Mouse (Mus musculus) A20 (cell line): ENCODE measurements around the gene Slc39a7.

ENCODE experiments used
- DNase-seq: peaks from one replicate; pipeline ENCODE4 v3.0.0-alpha.2; 2011; ENCODE audit warnings: low read depth, low spot score

The Slc39a7 gene

DNA sequence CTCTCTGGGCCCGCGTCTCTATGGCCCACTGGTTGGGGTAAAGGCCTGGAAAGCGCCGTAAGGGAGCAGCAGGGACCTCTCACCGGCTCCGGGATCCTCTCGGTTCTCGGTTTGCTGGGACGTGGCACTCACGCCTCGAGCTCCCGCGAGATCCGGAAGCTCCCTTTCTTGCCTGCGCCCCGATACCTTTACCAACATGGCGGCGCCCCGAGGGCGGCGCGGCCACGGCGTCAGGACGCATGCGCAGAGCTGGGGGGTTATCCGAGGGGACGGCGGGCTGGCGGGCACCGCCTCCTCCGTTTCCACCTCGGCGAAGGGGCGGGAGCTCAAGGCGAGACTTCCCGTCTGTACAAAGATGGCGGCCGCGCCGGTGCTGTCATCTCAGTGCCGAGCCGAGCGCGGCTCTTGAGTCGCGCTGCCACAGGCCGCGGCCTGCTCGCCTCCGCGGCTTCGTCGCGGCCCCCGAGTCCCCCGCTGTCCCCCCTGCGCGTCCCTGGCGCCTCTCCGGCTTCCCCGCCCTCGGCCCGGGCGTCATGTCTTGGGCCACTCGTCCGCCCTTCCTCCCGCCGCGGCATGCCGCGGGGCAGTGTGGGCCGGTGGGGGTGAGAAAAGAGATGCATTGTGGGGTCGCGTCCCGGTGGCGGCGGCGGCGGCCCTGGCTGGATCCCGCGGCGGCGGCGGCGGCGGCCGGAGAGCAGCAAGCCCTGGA is at the start of gene Slc39a7, which contains the start of gene Rxrb:
Gene Slc39a7 (minus strand): TSS at position 218 of the 709 bp plus-strand sequence.
Gene Rxrb (plus strand): TSS at position 348 of the 709 bp plus-strand sequence.
- peak; percentile 99 for DNase-seq

DNA sequence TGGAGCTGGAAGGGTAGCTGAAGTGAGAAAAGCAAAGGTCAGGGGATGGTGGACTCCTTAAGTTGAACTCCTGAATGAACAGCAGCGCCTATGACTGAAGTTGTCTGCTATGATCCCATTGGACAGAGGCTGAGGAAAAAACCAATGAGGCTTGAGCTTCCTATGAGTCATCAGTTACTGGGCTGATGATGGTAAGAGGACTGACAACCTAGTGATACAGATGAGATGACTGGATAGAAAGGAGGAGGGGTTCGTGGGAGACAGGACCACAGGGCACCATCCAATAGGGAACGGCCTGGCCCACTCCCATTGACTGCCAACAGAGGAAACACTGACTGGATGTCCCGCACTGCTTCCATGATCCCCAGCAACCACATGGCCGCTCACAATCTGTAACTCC is 48.1 kb upstream of the Slc39a7 start:
- DNase-seq, result peak; percentile 68

DNA sequence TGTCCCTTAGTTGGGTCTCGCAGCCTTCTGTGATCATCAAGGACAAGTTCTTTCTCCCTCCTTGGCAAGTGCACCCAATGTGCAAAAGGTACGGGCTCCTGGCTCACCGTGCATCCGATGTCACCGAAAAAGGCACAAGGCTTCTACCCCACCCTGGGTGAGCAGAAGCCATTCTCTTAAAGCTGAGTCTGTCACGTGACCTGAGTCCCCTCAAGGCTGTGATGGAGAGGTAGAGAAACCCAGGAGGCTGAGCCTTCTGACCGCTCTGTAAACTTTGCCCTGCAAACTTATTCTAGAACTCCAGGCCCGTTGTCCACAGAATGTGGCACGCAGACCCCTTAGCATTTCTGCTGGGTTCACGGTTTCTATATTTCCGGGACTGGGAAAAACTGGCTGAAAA is 47.5 kb upstream of the Slc39a7 start:
- no peak for DNase-seq

DNA sequence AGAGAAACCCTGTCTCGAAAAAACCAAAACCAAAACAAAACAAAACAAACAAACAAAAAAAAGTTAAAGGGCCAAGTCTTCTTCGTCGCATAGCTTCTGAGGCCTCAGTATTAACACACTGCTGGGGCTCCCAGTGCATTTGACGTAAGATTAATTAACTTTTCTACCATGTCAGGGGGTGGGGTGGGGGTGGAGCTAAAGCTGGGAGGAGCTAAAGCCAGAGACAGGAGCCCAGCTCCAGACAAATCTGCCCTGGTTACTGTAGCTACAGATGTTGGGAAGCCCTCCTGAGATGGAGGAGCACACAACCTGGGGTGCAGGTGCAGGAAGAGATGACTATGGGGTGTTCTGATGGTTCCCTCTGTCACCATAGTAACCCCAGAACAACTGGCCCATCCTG is 46.7 kb upstream of the Slc39a7 start:
- peak; percentile 61 for DNase-seq

GRCm38 (mm10) chr17:34077549-34077948 is 46.1 kb upstream of the Slc39a7 start:
- DNase-seq, result peak; percentile 88

DNA sequence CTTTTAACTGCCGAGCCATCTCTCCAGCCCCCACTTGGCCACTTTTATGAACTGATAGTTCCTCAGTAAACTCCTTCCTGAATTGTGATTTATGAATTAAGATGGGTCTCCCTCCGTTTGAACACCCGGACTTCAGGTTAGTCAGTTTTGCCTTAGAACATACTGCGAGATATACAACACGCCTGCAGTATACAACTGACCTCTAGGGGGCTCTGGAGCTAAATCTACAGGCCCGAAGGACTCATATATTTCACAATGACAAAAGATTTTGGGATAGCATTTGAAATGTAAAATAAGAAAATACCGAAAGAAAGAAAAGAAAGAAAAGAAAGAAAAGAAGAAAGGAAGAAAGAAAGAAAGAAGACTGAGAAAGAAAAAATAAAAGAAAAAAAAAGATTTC is 43.8 kb upstream of the Slc39a7 start:
- peak; percentile 78 for DNase-seq

- DNase-seq, result peak; percentile 50
Observed at GRCm38 (mm10) chr17:34072091-34072490, 40.6 kb upstream of the Slc39a7 start.

GRCm38 (mm10) chr17:34068864-34069263 is 37.4 kb upstream of the Slc39a7 start:
- no peak for DNase-seq

DNA sequence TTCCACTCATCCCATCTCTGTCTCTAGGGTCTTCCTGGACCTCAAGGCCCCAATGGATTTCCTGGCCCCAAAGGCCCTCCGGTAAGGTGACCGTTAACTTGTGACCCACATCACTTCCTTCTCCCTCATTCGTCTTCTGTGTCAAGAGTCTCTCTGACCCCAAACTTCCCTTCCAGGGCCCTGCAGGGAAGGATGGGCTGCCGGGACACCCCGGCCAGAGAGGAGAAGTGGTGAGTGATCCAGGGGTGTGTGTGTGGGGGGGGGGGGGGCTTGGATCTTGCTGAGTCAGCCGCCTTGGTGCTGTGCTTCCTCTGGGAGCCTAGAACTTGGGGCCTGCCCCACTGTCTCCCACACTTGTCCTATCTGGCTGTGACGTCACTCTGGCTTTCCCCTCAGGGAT is 25.7 kb upstream of the Slc39a7 start:
- no peak for DNase-seq

DNA sequence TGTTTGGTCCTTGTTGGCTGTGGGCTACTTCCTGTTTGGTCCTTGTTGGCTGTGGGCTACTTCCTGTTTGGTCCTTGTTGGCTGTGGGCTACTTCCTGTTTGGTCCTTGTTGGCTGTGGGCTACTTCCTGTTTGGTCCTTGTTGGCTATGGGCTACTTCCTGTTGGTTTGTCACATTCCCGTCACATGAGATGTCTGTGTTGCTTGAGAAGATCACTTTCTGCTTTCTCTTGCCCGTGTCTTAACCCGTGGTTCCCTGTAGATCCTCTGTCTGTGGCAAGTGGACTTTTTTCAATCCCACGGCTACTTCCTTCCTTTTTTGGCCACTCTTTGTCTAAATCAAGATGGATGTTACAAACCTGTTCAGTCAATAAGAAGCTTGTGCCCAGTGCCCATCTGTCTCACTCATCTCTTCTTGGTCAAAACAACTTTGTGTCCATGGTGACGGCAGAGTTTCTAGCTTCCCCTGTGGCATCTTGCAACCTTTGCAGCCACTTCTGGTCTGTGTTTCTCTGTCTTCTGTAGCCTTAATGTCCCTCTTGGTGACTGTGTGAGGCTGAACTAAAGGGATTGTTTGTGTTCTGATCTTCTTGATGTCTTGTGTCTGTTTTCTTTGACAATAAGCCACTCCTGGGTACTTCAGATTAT is 16.0 kb upstream of the Slc39a7 start:
- DNase-seq, result no peak

GRCm38 (mm10) chr17:34045941-34046340 is 14.5 kb upstream of the Slc39a7 start:
- DNase-seq, result no peak

DNA sequence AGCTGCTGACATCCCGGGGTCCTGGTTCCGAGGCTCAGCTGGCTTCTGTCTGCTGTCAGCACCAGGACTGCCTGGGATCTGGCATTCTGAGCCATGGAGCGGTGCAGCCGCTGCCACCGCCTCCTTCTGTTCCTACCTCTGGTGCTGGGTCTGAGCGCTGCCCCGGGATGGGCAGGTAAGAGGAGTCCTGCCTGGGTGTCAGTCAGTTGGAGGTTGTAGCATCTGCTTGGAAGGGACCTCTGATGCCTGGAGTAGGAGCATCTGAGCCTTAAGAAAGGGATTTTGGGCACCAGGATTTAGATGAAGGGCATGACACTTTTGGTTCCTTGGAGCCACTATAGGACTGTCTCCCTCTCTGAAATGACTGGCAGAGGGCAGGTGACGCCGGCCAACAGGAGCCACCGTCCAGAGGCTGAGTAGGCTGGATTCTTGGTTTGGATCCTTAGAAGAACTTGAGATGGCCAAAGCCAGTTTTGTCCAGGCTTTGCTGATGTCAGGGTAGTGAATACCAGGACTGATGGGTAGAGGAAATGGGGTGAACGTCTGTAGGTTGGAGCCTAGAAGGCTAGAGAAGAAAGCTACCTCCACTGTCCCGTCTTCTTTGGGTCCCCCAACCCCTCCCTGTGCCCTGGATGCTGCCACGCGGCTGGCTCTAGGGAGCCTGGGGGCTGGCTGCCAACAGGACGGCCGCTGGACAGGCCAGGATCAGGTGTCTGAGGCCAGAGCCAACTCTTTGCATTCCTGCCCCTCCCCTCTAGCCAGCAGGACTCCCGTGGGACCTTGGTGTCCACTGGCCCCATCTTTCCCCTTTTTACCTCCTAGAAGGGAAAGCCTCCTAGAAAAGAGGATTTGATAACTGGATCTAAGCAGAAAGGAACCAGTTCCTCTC is 8.3 kb upstream of the Slc39a7 start:
- DNase-seq, result no peak

DNA sequence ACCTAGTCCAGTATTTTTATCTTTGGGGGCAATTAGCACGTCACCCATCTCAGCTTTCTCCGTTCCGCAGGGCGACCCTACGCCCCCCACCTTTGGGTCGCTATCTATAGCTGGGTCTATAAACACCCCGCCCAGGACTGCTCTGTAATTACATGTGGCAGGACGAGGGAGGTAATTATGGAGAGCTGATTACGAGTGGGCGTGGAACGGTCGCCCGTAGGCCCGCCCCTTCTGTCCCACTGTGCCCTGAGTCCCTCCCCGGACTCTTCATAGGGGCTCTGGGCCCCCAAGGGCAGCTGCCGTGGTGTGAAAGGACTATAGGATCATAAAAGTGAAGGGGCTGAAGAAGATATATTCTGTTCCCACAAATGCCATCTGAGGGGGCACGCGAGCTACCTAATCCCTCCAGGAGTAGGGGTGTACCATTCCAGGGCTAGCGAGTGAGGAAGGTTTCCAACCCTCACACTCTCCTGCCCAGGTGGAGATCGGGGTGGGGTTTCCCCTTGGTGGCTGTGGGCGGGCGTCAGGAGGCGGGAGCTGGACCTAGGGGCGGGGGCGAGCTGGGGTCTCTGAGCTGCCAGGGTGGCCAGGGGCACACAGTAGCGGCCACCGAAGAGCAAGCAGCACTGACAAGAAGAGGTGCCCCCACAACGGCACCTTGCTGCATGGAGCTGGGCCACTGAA is 7.5 kb upstream of the Slc39a7 start, which contains the start of gene Col11a2:
Gene Col11a2 (plus strand): TSS at position 560 of the 684 bp plus-strand sequence.
- DNase-seq, result no peak

DNA sequence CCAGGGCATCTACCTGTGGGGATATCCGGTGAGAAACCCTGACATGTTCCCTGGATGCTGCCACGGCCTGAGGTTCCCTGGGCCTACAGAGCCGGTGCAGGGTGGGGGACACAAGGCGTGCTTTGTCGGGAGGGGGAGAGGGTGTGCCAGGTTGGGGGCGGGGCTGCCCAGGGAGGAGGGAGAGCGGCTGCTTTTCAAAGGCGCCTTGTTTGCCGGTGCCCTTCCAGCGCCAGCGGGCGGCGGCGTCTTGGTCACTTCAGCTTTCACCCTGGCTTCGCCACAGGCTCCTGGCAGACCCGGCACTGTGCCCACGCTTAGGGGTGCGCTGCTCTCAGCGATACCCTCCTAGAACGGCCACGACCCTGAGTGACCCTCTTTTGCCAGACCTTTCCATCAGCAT is 7.0 kb upstream of the Slc39a7 start:
- no peak for DNase-seq

- DNase-seq, result no peak
Observed at GRCm38 (mm10) chr17:34037241-34037640, 5.8 kb upstream of the Slc39a7 start.

GRCm38 (mm10) chr17:34036647-34037046 is 5.2 kb upstream of the Slc39a7 start:
- no peak for DNase-seq

GRCm38 (mm10) chr17:34035517-34035916 is 4.0 kb upstream of the Slc39a7 start:
- DNase-seq, result no peak

DNA sequence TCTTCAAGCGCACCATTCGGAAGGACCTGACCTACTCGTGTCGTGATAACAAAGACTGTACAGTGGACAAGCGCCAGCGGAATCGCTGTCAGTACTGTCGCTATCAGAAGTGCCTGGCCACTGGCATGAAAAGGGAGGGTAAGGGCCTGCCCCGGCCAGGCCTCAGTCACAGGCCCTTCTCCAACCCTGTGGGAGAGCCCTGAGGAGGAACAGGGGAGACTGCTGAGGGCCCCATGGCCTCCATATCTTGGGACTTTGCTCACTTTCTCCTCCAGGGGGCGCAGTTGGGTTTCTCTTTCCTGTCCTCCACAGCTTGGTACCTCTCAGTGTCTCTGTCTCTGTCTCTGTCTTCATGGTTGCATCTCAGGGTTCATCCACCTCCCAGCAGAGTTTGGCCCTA is 2.6 kb upstream of the Slc39a7 start:
- peak; percentile 81 for DNase-seq

DNA sequence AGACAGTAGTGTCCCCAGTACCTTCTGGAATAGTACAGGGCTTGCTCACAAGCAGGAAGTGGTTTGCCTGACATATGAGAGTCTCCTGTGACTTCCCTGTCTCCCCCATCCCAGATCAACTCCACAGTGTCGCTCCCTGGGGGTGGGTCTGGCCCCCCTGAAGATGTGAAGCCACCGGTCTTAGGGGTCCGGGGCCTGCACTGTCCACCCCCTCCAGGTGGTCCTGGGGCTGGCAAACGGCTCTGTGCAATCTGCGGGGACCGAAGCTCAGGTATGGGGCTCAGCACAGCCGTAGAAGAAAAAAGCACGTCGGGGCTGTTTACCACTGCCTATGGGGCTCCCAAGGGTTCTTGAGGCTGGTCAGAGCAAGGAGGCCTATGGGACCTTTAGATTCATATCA is 2.0 kb upstream of the Slc39a7 start:
- DNase-seq, result no peak

DNA sequence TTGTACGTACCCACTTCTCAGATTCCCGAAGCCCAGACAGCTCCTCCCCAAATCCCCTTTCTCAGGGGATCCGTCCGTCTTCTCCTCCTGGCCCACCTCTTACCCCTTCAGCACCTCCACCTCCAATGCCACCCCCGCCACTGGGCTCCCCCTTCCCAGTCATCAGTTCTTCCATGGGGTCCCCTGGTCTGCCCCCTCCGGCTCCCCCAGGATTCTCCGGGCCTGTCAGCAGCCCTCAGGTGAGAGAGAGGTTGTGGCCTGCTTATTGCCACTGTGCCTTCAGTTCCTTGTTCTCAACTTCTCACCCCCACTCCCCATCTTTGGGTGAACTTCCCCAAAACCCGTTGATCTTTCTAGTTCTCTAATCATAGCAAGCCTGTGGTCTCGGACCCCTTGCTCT is 1.3 kb upstream of the Slc39a7 start:
- peak; percentile 61 for DNase-seq

DNA sequence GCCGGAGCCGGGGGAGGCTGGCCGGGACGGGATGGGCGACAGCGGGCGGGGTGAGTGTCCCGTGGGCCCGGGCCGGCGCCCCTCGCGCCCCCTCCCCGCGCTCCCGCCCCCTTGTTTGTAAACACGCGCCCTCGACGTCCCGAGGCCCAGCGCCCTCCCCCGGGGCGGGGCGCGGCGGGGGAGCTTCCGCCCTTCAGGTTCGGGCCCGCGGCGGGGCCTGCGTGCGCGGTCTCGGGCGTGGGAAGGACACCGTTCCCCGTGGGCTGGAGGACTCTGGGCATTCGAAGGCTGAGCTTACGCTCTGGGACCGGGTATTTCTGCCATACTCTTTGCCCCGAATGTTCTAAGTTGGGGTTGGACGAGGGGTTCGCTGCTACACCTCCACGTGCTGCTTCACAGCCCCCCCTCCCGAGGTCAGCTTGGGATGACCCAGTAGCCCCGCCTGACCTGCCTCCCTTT is 721 bp upstream of the Slc39a7 start:
- peak; percentile 86 for DNase-seq
